Mouse (Mus musculus): ENCODE data around the gene Ston1. TPM values are rescaled to one million over a fixed set of nuclear protein-coding genes. Genes with fewer than 3 reads are reported as not detected.

Ston1 gene
- polyA plus RNA-seq, 1 experiment from 2014 or later, result 4.8 TPM

- WGBS, result 58% methylated on average over 6 of the region's 6 CpGs
- Histone ChIP-seq H3K4me1 (replicated peaks) (peaks cover 16% of the 10 kb centered on the region), H3K27me3 (no peaks in the 10 kb centered on the region), H3K27ac (no peak overlapping the region), H3K4me2 (no peak overlapping the region), H3K9ac (replicated peaks) (no peak overlapping the region), H3K36me3 (peaks cover 5% of the 10 kb centered on the region), H3K4me3 (replicated peaks) (no peak overlapping the region), H3K9me3 (no peaks in the 10 kb centered on the region)
- ATAC-seq (ENCODE audit: insufficient number of reproducible peaks, insufficient read depth, low FRiP score, low TSS enrichment, low read depth), result no peak
These were observed 15.7 kb downstream of the Ston1 start for GRCm38 (mm10) chr17:88613172-88613571.

GRCm38 (mm10) chr17:88613721-88614120, 16.2 kb downstream of the Ston1 start:
- H3K4me3 ChIP-seq (replicated peaks), result no peak overlapping the region
- H3K27me3 ChIP-seq, result no peaks in the 10 kb centered on the region
- ATAC-seq (ENCODE audit: insufficient number of reproducible peaks, insufficient read depth, low FRiP score, low TSS enrichment, low read depth), result no peak
- H3K9ac ChIP-seq (replicated peaks), result no peak overlapping the region
- H3K9me3 ChIP-seq, result no peaks in the 10 kb centered on the region
- WGBS, result 88% methylated on average over 3 of the region's 3 CpGs
- H3K36me3 ChIP-seq, result peaks cover 5% of the 10 kb centered on the region; the same call in 1 of the 2 replicates
- no peak overlapping the region for H3K4me2 ChIP-seq
- H3K27ac ChIP-seq, result no peak overlapping the region
- peaks cover 16% of the 10 kb centered on the region for H3K4me1 ChIP-seq (replicated peaks)

GRCm38 (mm10) chr17:88614234-88614633, 16.8 kb downstream of the Ston1 start:
- no peaks in the 10 kb centered on the region for H3K9me3 ChIP-seq
- 64% methylated on average over 3 of the region's 3 CpGs for WGBS
- no peak overlapping the region for H3K4me3 ChIP-seq (replicated peaks)
- H3K4me1 ChIP-seq (replicated peaks), result peaks cover 16% of the 10 kb centered on the region
- H3K27ac ChIP-seq, result no peak overlapping the region
- peaks cover 3% of the 10 kb centered on the region; the same call in 1 of the 2 replicates for H3K36me3 ChIP-seq
- no peak for ATAC-seq (ENCODE audit: insufficient number of reproducible peaks, insufficient read depth, low FRiP score, low TSS enrichment, low read depth)
- no peaks in the 10 kb centered on the region for H3K27me3 ChIP-seq
- no peak overlapping the region for H3K4me2 ChIP-seq
- no peak overlapping the region for H3K9ac ChIP-seq (replicated peaks)

- no peaks in the 10 kb centered on the region; the same call in 1 of the 2 replicates for H3K36me3 ChIP-seq
- H3K9me3 ChIP-seq, result no peaks in the 10 kb centered on the region
- H3K4me1 ChIP-seq (replicated peaks), result peaks cover 16% of the 10 kb centered on the region
- no peak overlapping the region for H3K9ac ChIP-seq (replicated peaks)
- no peak overlapping the region for H3K27ac ChIP-seq
- WGBS, result 100% methylated on average over 1 of the region's 1 CpGs
- H3K4me3 ChIP-seq (replicated peaks), result no peak overlapping the region
- no peak overlapping the region for H3K4me2 ChIP-seq
- no peak for ATAC-seq (ENCODE audit: insufficient number of reproducible peaks, insufficient read depth, low FRiP score, low TSS enrichment, low read depth)
- no peaks in the 10 kb centered on the region for H3K27me3 ChIP-seq
These were observed 17.2 kb downstream of the Ston1 start for GRCm38 (mm10) chr17:88614733-88615132.

GRCm38 (mm10) chr17:88615492-88616155, 18.1 kb downstream of the Ston1 start:
- Histone ChIP-seq H3K4me2 (no peak overlapping the region), H3K36me3 (no peaks in the 10 kb centered on the region; the same call in 1 of the 2 replicates), H3K27me3 (no peaks in the 10 kb centered on the region), H3K27ac (no peak overlapping the region), H3K4me1 (replicated peaks) (peaks cover 16% of the 10 kb centered on the region), H3K9me3 (no peaks in the 10 kb centered on the region), H3K9ac (replicated peaks) (no peak overlapping the region), H3K4me3 (replicated peaks) (no peak overlapping the region)
- no peak for ATAC-seq (ENCODE audit: insufficient number of reproducible peaks, insufficient read depth, low FRiP score, low TSS enrichment, low read depth)
- WGBS, result 92% methylated on average over 1 of the region's 1 CpGs

- 66% methylated on average over 4 of the region's 4 CpGs for WGBS
- Histone ChIP-seq H3K9me3 (0 out of 2 replicates have a peak, but pooled peaks cover 7% of the 10 kb centered on the region), H3K36me3 (peaks cover 29% of the 10 kb centered on the region; the same call in 1 of the 2 replicates), H3K9ac (replicated peaks) (no peak overlapping the region), H3K27ac (peak overlapping the region; percentile 59), H3K27me3 (no peaks in the 10 kb centered on the region), H3K4me1 (replicated peaks) (peaks cover 18% of the 10 kb centered on the region), H3K4me3 (replicated peaks) (no peak overlapping the region), H3K4me2 (no peak overlapping the region)
- ATAC-seq (ENCODE audit: insufficient number of reproducible peaks, insufficient read depth, low FRiP score, low TSS enrichment, low read depth), result no peak
These were observed 23.5 kb downstream of the Ston1 start for GRCm38 (mm10) chr17:88620935-88621334.

GRCm38 (mm10) chr17:88621374-88621773, 23.9 kb downstream of the Ston1 start:
- ATAC-seq (ENCODE audit: insufficient number of reproducible peaks, insufficient read depth, low FRiP score, low TSS enrichment, low read depth), result no peak
- Histone ChIP-seq H3K4me2 (no peak overlapping the region), H3K9me3 (0 out of 2 replicates have a peak, but pooled peaks cover 7% of the 10 kb centered on the region), H3K4me3 (replicated peaks) (no peak overlapping the region), H3K4me1 (replicated peaks) (peaks cover 22% of the 10 kb centered on the region), H3K9ac (replicated peaks) (no peak overlapping the region), H3K36me3 (peaks cover 29% of the 10 kb centered on the region; the same call in 1 of the 2 replicates), H3K27ac (peak overlapping the region; percentile 59; the same call in 1 of the 2 replicates), H3K27me3 (no peaks in the 10 kb centered on the region)
- WGBS, result 79% methylated on average over 3 of the region's 3 CpGs

GRCm38 (mm10) chr17:88622711-88623110, 25.2 kb downstream of the Ston1 start:
- ATAC-seq (ENCODE audit: insufficient number of reproducible peaks, insufficient read depth, low FRiP score, low TSS enrichment, low read depth), result no peak
- H3K36me3 ChIP-seq, result peaks cover 29% of the 10 kb centered on the region; the same call in 1 of the 2 replicates
- 85% methylated on average over 1 of the region's 1 CpGs for WGBS

GRCm38 (mm10) chr17:88624386-88624785, 26.9 kb downstream of the Ston1 start:
- Histone ChIP-seq H3K36me3 (peaks cover 29% of the 10 kb centered on the region; the same call in 1 of the 2 replicates), H3K9ac (replicated peaks) (no peak overlapping the region), H3K9me3 (0 out of 2 replicates have a peak, but pooled peaks cover 7% of the 10 kb centered on the region), H3K4me3 (replicated peaks) (no peak overlapping the region), H3K4me2 (no peak overlapping the region), H3K4me1 (replicated peaks) (peaks cover 41% of the 10 kb centered on the region), H3K27me3 (no peaks in the 10 kb centered on the region), H3K27ac (no peak overlapping the region)
- no peak for ATAC-seq (ENCODE audit: insufficient number of reproducible peaks, insufficient read depth, low FRiP score, low TSS enrichment, low read depth)
- 86% methylated on average over 4 of the region's 4 CpGs for WGBS

More at GRCm38 (mm10) chr17:88622711-88623110, 25.2 kb downstream of the Ston1 start:
- Histone ChIP-seq H3K27ac (no peak overlapping the region), H3K27me3 (no peaks in the 10 kb centered on the region), H3K4me2 (no peak overlapping the region), H3K4me1 (replicated peaks) (peaks cover 26% of the 10 kb centered on the region), H3K4me3 (replicated peaks) (no peak overlapping the region), H3K9me3 (0 out of 2 replicates have a peak, but pooled peaks cover 7% of the 10 kb centered on the region), H3K9ac (replicated peaks) (no peak overlapping the region)

GRCm38 (mm10) chr17:88625350-88625749, 27.9 kb downstream of the Ston1 start:
- ATAC-seq (ENCODE audit: insufficient number of reproducible peaks, insufficient read depth, low FRiP score, low TSS enrichment, low read depth), result no peak
- H3K4me2 ChIP-seq, result no peak overlapping the region
- H3K36me3 ChIP-seq, result peaks cover 29% of the 10 kb centered on the region; the same call in 1 of the 2 replicates
- 88% methylated on average over 13 of the region's 13 CpGs for WGBS
- H3K9ac ChIP-seq (replicated peaks), result no peak overlapping the region
- H3K9me3 ChIP-seq, result 0 out of 2 replicates have a peak, but pooled peaks cover 7% of the 10 kb centered on the region
- peaks cover 50% of the 10 kb centered on the region for H3K4me1 ChIP-seq (replicated peaks)
- H3K27me3 ChIP-seq, result no peaks in the 10 kb centered on the region
- no peak overlapping the region for H3K4me3 ChIP-seq (replicated peaks)
- peak overlapping the region; percentile 86 for H3K27ac ChIP-seq

GRCm38 (mm10) chr17:88625931-88626330, 28.4 kb downstream of the Ston1 start:
- peak; percentile 26; the same call in 1 of the 2 replicates for ATAC-seq (ENCODE audit: insufficient number of reproducible peaks, insufficient read depth, low FRiP score, low TSS enrichment, low read depth)
- Histone ChIP-seq H3K4me2 (0 out of 2 replicates have a peak overlapping the region, but pooled peaks have one; percentile 23), H3K4me3 (replicated peaks) (no peak overlapping the region), H3K36me3 (peaks cover 29% of the 10 kb centered on the region; the same call in 1 of the 2 replicates), H3K9me3 (0 out of 2 replicates have a peak, but pooled peaks cover 7% of the 10 kb centered on the region), H3K27ac (peak overlapping the region; percentile 86), H3K27me3 (no peaks in the 10 kb centered on the region), H3K9ac (replicated peaks) (no peak overlapping the region), H3K4me1 (replicated peaks) (peaks cover 55% of the 10 kb centered on the region)
- WGBS, result 60% methylated on average over 7 of the region's 7 CpGs

Measured in limb, embryonic 12.5 days (tissue).